Mouse (Mus musculus): ENCODE results near the gene Ptprh. TPM values are rescaled to one million over a fixed set of nuclear protein-coding genes. Genes with fewer than 3 reads are reported as not detected.
"Not testable (repeated sequence)": the region's sequence is repeated elsewhere in the genome, so short reads cannot be mapped to it uniquely, and the experiment has no call there.

Ptprh gene
- polyA plus RNA-seq, 1 experiment, result not detected

- no peak for TF ChIP-seq CTCF (IDR thresholded peaks at IDR 0.05; ENCODE audit: borderline replicate concordance, insufficient read depth, low read length)
- TF ChIP-seq POLR2A (IDR thresholded peaks at IDR 0.05; ENCODE audit: low read depth, low read length), result no peak
- Histone ChIP-seq H3K4me1 (ENCODE audit: control insufficient read depth, insufficient read depth, low read length) (no peaks in the 10 kb centered on the region), H3K4me3 (ENCODE audit: insufficient read depth, low read length) (no peak overlapping the region), H3K27ac (ENCODE audit: insufficient read depth, low read length) (no peak overlapping the region)
Observed at GRCm38 (mm10) chr7:4546591-4547131, 57.2 kb downstream of the Ptprh start.

DNA sequence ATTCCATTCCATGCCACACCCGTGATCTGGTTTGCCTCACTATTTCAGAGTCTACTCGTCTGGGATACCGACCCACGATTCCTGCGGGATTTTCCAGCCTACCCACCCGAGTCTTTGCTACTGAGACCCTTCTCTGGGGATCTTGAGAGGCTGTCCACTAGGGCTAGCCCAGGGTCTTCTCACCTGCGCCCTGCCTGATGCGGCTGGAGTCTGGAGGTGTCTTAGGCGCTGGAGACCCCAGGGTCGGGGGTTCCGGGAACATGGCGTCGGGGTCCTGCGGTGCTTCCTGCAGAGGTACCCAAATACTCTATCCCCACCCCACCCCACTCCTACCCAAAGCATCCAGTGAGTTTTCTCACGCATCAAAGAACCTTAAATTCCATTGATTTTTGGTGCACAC lies 57.8 kb downstream of the Ptprh start:
- no peaks in the 10 kb centered on the region for H3K4me1 ChIP-seq (ENCODE audit: control insufficient read depth, insufficient read depth, low read length)
- TF ChIP-seq CTCF (IDR thresholded peaks at IDR 0.05; ENCODE audit: borderline replicate concordance, insufficient read depth, low read length), result no peak
- no peak for TF ChIP-seq POLR2A (IDR thresholded peaks at IDR 0.05; ENCODE audit: low read depth, low read length)
- no peak overlapping the region for H3K27ac ChIP-seq (ENCODE audit: insufficient read depth, low read length)
- H3K4me3 ChIP-seq (ENCODE audit: insufficient read depth, low read length), result no peak overlapping the region

- H3K4me3 ChIP-seq (ENCODE audit: insufficient read depth, low read length), result no peak overlapping the region
- H3K4me1 ChIP-seq (ENCODE audit: control insufficient read depth, insufficient read depth, low read length), result no peaks in the 10 kb centered on the region
- H3K27ac ChIP-seq (ENCODE audit: insufficient read depth, low read length), result no peak overlapping the region
- TF ChIP-seq CTCF (IDR thresholded peaks at IDR 0.05; ENCODE audit: borderline replicate concordance, insufficient read depth, low read length) (no peak), POLR2A (IDR thresholded peaks at IDR 0.05; ENCODE audit: low read depth, low read length) (no peak)
Observed at GRCm38 (mm10) chr7:4542013-4542412, 61.8 kb downstream of the Ptprh start.

- Histone ChIP-seq H3K27ac (ENCODE audit: insufficient read depth, low read length) (no peak overlapping the region), H3K4me1 (ENCODE audit: control insufficient read depth, insufficient read depth, low read length) (no peaks in the 10 kb centered on the region), H3K4me3 (ENCODE audit: insufficient read depth, low read length) (no peak overlapping the region)
- TF ChIP-seq POLR2A (IDR thresholded peaks at IDR 0.05; ENCODE audit: low read depth, low read length) (no peak), CTCF (IDR thresholded peaks at IDR 0.05; ENCODE audit: borderline replicate concordance, insufficient read depth, low read length) (no peak)
Observed at GRCm38 (mm10) chr7:4541344-4541743, 62.5 kb downstream of the Ptprh start.

DNA sequence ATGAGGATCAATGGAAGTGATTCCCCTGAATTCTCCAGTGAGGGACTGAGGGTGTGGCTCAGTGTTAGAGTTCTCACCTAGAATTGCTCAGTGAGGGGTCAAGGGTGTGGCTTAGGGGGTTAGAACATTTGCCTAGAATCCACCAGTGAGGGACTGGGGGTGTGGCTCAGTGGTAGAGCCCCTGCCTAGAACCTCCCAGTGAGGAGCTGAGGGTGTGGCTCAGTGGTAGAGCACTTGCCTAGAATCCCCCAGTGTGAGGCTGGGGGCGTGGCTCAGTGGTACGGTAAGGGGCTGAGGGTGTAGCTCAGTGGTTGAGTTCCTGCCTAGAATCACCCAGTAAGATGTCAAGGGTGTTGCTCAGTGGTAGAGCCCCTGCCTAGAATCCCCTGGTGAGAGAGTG lies 64.8 kb downstream of the Ptprh start:
- H3K27ac ChIP-seq (ENCODE audit: insufficient read depth, low read length), result no peak overlapping the region
- no peaks in the 10 kb centered on the region for H3K4me1 ChIP-seq (ENCODE audit: control insufficient read depth, insufficient read depth, low read length)
- no peak overlapping the region for H3K4me3 ChIP-seq (ENCODE audit: insufficient read depth, low read length)
- no peak for TF ChIP-seq CTCF (IDR thresholded peaks at IDR 0.05; ENCODE audit: borderline replicate concordance, insufficient read depth, low read length)
- TF ChIP-seq POLR2A (IDR thresholded peaks at IDR 0.05; ENCODE audit: low read depth, low read length), result no peak

DNA sequence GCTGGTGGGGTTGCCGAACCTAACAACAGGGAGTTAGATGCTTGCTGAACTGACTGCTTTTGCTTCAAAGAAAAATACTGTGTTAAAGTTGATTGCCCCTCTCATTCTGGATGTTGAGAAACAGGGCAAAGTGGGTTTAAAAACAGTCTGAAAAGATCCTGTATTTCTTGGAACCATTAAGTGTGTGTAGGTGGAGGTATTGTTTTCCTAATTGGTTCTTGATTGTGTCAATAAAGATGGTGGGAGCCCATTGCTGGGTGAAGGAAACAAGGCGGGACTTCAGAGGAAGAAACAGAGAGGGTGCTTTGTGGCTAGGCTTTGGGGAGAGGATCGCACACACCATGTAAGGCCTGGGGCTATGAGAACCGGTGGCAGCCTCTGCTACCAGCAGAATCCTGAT lies 66.7 kb downstream of the Ptprh start:
- no peak overlapping the region for H3K27ac ChIP-seq (ENCODE audit: insufficient read depth, low read length)
- no peaks in the 10 kb centered on the region for H3K4me1 ChIP-seq (ENCODE audit: control insufficient read depth, insufficient read depth, low read length)
- H3K4me3 ChIP-seq (ENCODE audit: insufficient read depth, low read length), result no peak overlapping the region
- no peak for TF ChIP-seq POLR2A (IDR thresholded peaks at IDR 0.05; ENCODE audit: low read depth, low read length)
- TF ChIP-seq CTCF (IDR thresholded peaks at IDR 0.05; ENCODE audit: borderline replicate concordance, insufficient read depth, low read length), result no peak

- Histone ChIP-seq H3K4me3 (ENCODE audit: insufficient read depth, low read length) (no peak overlapping the region), H3K27ac (ENCODE audit: insufficient read depth, low read length) (no peak overlapping the region), H3K4me1 (ENCODE audit: control insufficient read depth, insufficient read depth, low read length) (no peaks in the 10 kb centered on the region)
- TF ChIP-seq CTCF (IDR thresholded peaks at IDR 0.05; ENCODE audit: borderline replicate concordance, insufficient read depth, low read length), result no peak
Observed at GRCm38 (mm10) chr7:4536369-4536768, 67.5 kb downstream of the Ptprh start.

DNA sequence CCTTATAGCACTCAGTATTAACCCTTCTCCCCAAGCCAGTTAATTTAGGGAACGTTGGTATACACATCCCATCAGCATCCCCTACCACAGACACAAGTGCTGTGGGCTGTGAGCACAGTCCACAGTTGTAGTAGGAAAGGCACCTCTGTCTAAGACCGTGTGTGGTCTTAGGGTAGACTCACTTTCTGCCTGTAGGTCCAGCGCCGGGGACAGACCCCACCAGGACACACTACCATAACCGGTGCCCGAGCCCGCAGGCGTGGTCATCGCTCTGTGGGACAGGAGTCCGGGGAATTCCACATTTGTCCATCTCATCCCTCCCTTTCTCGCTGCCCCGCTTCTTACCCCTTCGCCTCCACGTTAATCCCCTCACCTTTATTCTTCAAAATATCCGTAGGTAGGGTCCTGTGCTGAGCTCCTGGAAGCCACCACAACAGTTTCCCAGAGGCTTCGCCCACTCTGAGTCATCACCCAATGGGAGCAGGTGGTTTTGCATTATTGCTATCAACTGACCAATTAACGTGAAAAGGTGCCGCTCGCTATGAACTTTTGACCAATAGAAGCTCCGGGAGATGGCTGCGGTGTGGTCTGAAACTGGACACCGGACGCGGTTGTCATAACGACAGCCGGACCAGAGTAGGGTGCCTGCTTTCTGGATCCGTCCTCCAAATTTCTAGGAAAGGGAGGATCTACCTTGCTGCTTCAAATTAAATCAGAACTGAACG lies 71.7 kb downstream of the Ptprh start, which contains the start of gene Dnaaf3:
Gene Dnaaf3, minus strand, starts transcription at position 449 of the 725 bp plus-strand sequence.
- no peaks in the 10 kb centered on the region for H3K4me1 ChIP-seq (ENCODE audit: control insufficient read depth, insufficient read depth, low read length)
- H3K27ac ChIP-seq (ENCODE audit: insufficient read depth, low read length), result no peak within 1 kb of the TSS
- no peak for TF ChIP-seq CTCF (IDR thresholded peaks at IDR 0.05; ENCODE audit: borderline replicate concordance, insufficient read depth, low read length)
- TF ChIP-seq POLR2A (IDR thresholded peaks at IDR 0.05; ENCODE audit: low read depth, low read length), result no peak
- H3K4me3 ChIP-seq (ENCODE audit: insufficient read depth, low read length), result peak within 1 kb of the TSS; percentile 33

- H3K27ac ChIP-seq (ENCODE audit: insufficient read depth, low read length); H3K4me1 ChIP-seq (ENCODE audit: control insufficient read depth, insufficient read depth, low read length); H3K4me3 ChIP-seq (ENCODE audit: insufficient read depth, low read length): not testable (repeated sequence)
Observed at GRCm38 (mm10) chr7:4530166-4530565, 73.7 kb downstream of the Ptprh start.

DNA sequence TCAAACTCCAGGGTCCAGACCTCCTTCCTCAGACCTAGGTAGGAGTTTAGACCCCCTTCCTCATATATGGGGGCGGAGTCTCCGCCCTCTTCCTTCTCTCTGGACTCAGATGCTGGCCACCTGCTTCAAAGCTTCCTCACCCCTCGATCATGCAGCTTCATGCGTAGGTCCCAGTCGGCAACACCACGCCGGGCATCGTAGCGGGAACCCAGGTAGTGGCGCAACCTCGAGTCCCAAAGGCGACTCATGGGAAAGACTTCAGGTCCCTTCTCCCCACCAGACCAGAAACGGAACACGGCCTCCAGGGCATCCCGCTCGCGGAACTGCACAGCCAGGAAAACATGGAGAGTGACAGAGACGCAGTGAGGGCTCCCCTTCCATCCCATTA lies 76.5 kb downstream of the Ptprh start:
- H3K27ac ChIP-seq (ENCODE audit: insufficient read depth, low read length), result no peak overlapping the region
- H3K4me1 ChIP-seq (ENCODE audit: control insufficient read depth, insufficient read depth, low read length), result no peaks in the 10 kb centered on the region
- no peak overlapping the region for H3K4me3 ChIP-seq (ENCODE audit: insufficient read depth, low read length)
- TF ChIP-seq POLR2A (IDR thresholded peaks at IDR 0.05; ENCODE audit: low read depth, low read length) (0 out of 2 replicates have a peak, but pooled peaks have one; percentile 5), CTCF (IDR thresholded peaks at IDR 0.05; ENCODE audit: borderline replicate concordance, insufficient read depth, low read length) (no peak)
